In genomic region chr1:137591891-137592290, GRCm38 (mm10) we compare ENCODE assay signal across 17 mouse cellular contexts.
A peak's percentile ranks its signal among the peaks of the same experiment; 100 is the strongest.
DNase-seq lines count a peak whose midpoint lies in the region; ATAC-seq and TF ChIP-seq lines count a peak whose summit lies in the region.
"Had no signal": no experiment of that assay in that cellular context is flagged by ENCODE, and none has a peak within 500 bp of the region (broad histone marks: within the 10 kb centered on the region; RNA-seq: fewer than 3 reads in every experiment).

No protein-coding gene starts in this region.

- TF ChIP-seq POLR2A in heart, adult 2 months (IDR thresholded peaks at IDR 0.05; ENCODE audit: insufficient read depth, low read depth, low read length) = no peak

- DNase-seq in cerebellum, adult 9-10 months = peak; percentile 28
- no peak for DNase-seq in cerebellum, adult 11 months
- DNase-seq in heart, adult 2 months = no peak
- no peak for DNase-seq in heart, postnatal 10 days
- DNase-seq in limb, embryonic 11.5 days (ENCODE audit: low spot score) = no peak
- DNase-seq in limb, embryonic 10.5 days (ENCODE audit: low spot score) = no peak
- no peak for DNase-seq in forebrain, postnatal 0 days
- DNase-seq in lung, postnatal 25 days (ENCODE audit: low spot score) = no peak
- DNase-seq: kidney, adult 18-20 months had no signal

- H3K79me2 ChIP-seq in heart, adult 2 months (replicated peaks; ENCODE audit: control insufficient read depth, insufficient read depth, low read length) = no peaks in the 10 kb centered on the region

- WGBS in heart, adult 2 months = 42% methylated on average over 2 of the region's 2 CpGs
- 70% methylated on average over 2 of the region's 2 CpGs for WGBS in limb, embryonic 11.5 days
- WGBS in limb, embryonic 10.5 days = 85% methylated on average over 2 of the region's 2 CpGs
- 30% methylated on average over 2 of the region's 2 CpGs for WGBS in forebrain, postnatal 0 days

- peak overlapping the region; percentile 34 for H3K27ac ChIP-seq in heart, adult 2 months
- H3K27ac ChIP-seq in limb, embryonic 11.5 days (replicated peaks; ENCODE audit: low read depth, low read length) = peak overlapping the region; percentile 18; the same call in 1 of the 2 replicates
- H3K27ac ChIP-seq in limb, embryonic 10.5 days = no peak overlapping the region
- no peak overlapping the region for H3K27ac ChIP-seq in forebrain, postnatal 0 days (ENCODE audit: low read depth, low read length)
- H3K27ac ChIP-seq: embryonic facial prominence, embryonic 12.5 days; embryonic facial prominence, embryonic 15.5 days; hindbrain, embryonic 14.5 days; hindbrain, postnatal 0 days had no signal

- H3K4me3 ChIP-seq in heart, adult 2 months = no peak overlapping the region
- H3K4me3 ChIP-seq in limb, embryonic 11.5 days (ENCODE audit: low read depth, low read length) = no peak overlapping the region
- no peak overlapping the region for H3K4me3 ChIP-seq in limb, embryonic 10.5 days
- no peak overlapping the region for H3K4me3 ChIP-seq in forebrain, postnatal 0 days (ENCODE audit: low read depth, low read length)
- H3K4me3 ChIP-seq: embryonic facial prominence, embryonic 12.5 days; embryonic facial prominence, embryonic 15.5 days had no signal

- H3K9ac ChIP-seq in heart, adult 2 months (ENCODE audit: low read depth, low read length) = no peak overlapping the region
- H3K9ac ChIP-seq in limb, embryonic 11.5 days (ENCODE audit: low read length) = no peak overlapping the region
- H3K9ac ChIP-seq in forebrain, postnatal 0 days = no peak overlapping the region
- H3K9ac ChIP-seq: embryonic facial prominence, embryonic 12.5 days; embryonic facial prominence, embryonic 15.5 days; hindbrain, embryonic 14.5 days had no signal

- peaks cover 2% of the 10 kb centered on the region; the same call in 1 of the 2 replicates for H3K36me3 ChIP-seq in heart, adult 2 months (ENCODE audit: control insufficient read depth, insufficient read depth, low read length)
- H3K36me3 ChIP-seq in limb, embryonic 11.5 days (ENCODE audit: control insufficient read depth, insufficient read depth, low read length) = no peaks in the 10 kb centered on the region
- H3K36me3 ChIP-seq in limb, embryonic 10.5 days = no peaks in the 10 kb centered on the region
- no peaks in the 10 kb centered on the region for H3K36me3 ChIP-seq in forebrain, postnatal 0 days (ENCODE audit: insufficient read depth)
- H3K36me3 ChIP-seq: embryonic facial prominence, embryonic 12.5 days; embryonic facial prominence, embryonic 15.5 days had no signal

- no peak for TF ChIP-seq CTCF in heart, adult 2 months (IDR thresholded peaks at IDR 0.05)
- TF ChIP-seq CTCF in forebrain, postnatal 0 days (IDR thresholded peaks at IDR 0.05; ENCODE audit: low read depth) = no peak

- H3K27me3 ChIP-seq in heart, adult 2 months (ENCODE audit: control insufficient read depth, insufficient read depth, low read length) = no peaks in the 10 kb centered on the region
- no peaks in the 10 kb centered on the region for H3K27me3 ChIP-seq in limb, embryonic 11.5 days (ENCODE audit: control insufficient read depth, insufficient read depth, low read length)
- no peaks in the 10 kb centered on the region for H3K27me3 ChIP-seq in limb, embryonic 10.5 days (ENCODE audit: low read depth, poor library complexity, severe bottlenecking)
- no peaks in the 10 kb centered on the region for H3K27me3 ChIP-seq in forebrain, postnatal 0 days (ENCODE audit: insufficient read depth, low read length)
- H3K27me3 ChIP-seq: embryonic facial prominence, embryonic 12.5 days; embryonic facial prominence, embryonic 15.5 days; Patski had no signal

- no peaks in the 10 kb centered on the region for H3K9me3 ChIP-seq in limb, embryonic 11.5 days (ENCODE audit: control insufficient read depth, low read length)
- H3K9me3 ChIP-seq in limb, embryonic 10.5 days (replicated peaks) = no peaks in the 10 kb centered on the region
- H3K9me3 ChIP-seq in forebrain, postnatal 0 days (ENCODE audit: low read length) = no peaks in the 10 kb centered on the region
- H3K9me3 ChIP-seq: embryonic facial prominence, embryonic 12.5 days; embryonic facial prominence, embryonic 15.5 days had no signal

- TF ChIP-seq EP300 in heart, adult 2 months (IDR thresholded peaks at IDR 0.05; ENCODE audit: insufficient read depth, low read depth, low read length) = no peak

- no peak for ATAC-seq in limb, embryonic 11.5 days (ENCODE audit: insufficient number of reproducible peaks, low FRiP score, low TSS enrichment, low read depth)
- ATAC-seq in forebrain, postnatal 0 days = no peak
- ATAC-seq: forebrain, embryonic 14.5 days; inflammation-experienced regulatory T-cells, adult 6 months; intestine, embryonic 16.5 days had no signal

- intact Hi-C loops in heart, adult 2 months (cut with DNase I) = loop anchor here (2.0 to 10.0 kb wide), 3 partner anchors 29 to 303 kb away; no protein-coding TSS in a partner anchor
- intact Hi-C loops in heart, postnatal 10 days (cut with DNase I) = loop anchor here (2.0 to 10.0 kb wide), 4 partner anchors 31 to 453 kb away; no protein-coding TSS in a partner anchor

- H3K4me2 ChIP-seq in limb, embryonic 11.5 days (ENCODE audit: low read depth, severe bottlenecking) = no peak overlapping the region
- H3K4me2 ChIP-seq in forebrain, postnatal 0 days (ENCODE audit: low read depth) = no peak overlapping the region
- H3K4me2 ChIP-seq: embryonic facial prominence, embryonic 12.5 days; embryonic facial prominence, embryonic 15.5 days; hindbrain, embryonic 14.5 days had no signal

- peaks cover 5% of the 10 kb centered on the region for H3K4me1 ChIP-seq in heart, adult 2 months (ENCODE audit: control insufficient read depth, insufficient read depth, low read length)
- no peaks in the 10 kb centered on the region for H3K4me1 ChIP-seq in limb, embryonic 11.5 days (ENCODE audit: control insufficient read depth, insufficient read depth, low read length)
- peaks cover 9% of the 10 kb centered on the region; the same call in 1 of the 2 replicates for H3K4me1 ChIP-seq in limb, embryonic 10.5 days
- no peaks in the 10 kb centered on the region for H3K4me1 ChIP-seq in forebrain, postnatal 0 days (ENCODE audit: insufficient read depth)
- H3K4me1 ChIP-seq: embryonic facial prominence, embryonic 12.5 days; embryonic facial prominence, embryonic 15.5 days had no signal

Comparison
In these comparisons a context has a peak if more than half of its experiments do, and no peak if none do; other contexts are left out.
1. H3K27ac ChIP-seq: peak in heart, adult 2 months (single experiment) and limb, embryonic 11.5 days (single experiment); none in limb, embryonic 10.5 days (single experiment) and forebrain, postnatal 0 days (single experiment).